Mouse (Mus musculus) heart, postnatal 0 days (tissue): ENCODE measurements around the gene Adat2.

Source experiments
- CTCF ChIP-seq: IDR thresholded peaks from 2 replicates; pipeline ENCODE4 v1.5.1; 2016; ENCODE audit warnings: antibody characterized with exemption, control low read depth, low read depth
- EP300 ChIP-seq: IDR thresholded peaks from 2 replicates; pipeline ENCODE4 v1.6.1; 2016; ENCODE audit warnings: antibody characterized with exemption, low read depth

- TF ChIP-seq CTCF (no peak), EP300 (no peak)
Measured at GRCm38 (mm10) chr10:13596073-13596472, 43.4 kb downstream of the Adat2 start.
